Mouse (Mus musculus) small intestine, adult 2 months (tissue): Measurements from ENCODE around the gene Suclg1.

ENCODE experiments used
- CTCF ChIP-seq: fragments of 200-500 bp; IDR thresholded peaks from 2 replicates; pipeline ENCODE4 v1.5.1; 2012; ENCODE audit warnings: low read depth, mild to moderate bottlenecking, control low read depth, inconsistent platforms, low read length, moderate library complexity, mixed read lengths; ENCODE audit not compliant: insufficient replicate concordance, insufficient read length; ENCODE audit errors: extremely low read depth
- POLR2A ChIP-seq: fragments of 200-500 bp; IDR thresholded peaks from 2 replicates; pipeline ENCODE4 v1.6.1; 2012; ENCODE audit warnings: low read depth, mild to moderate bottlenecking, control low read depth, inconsistent platforms, low read length, moderate library complexity

DNA sequence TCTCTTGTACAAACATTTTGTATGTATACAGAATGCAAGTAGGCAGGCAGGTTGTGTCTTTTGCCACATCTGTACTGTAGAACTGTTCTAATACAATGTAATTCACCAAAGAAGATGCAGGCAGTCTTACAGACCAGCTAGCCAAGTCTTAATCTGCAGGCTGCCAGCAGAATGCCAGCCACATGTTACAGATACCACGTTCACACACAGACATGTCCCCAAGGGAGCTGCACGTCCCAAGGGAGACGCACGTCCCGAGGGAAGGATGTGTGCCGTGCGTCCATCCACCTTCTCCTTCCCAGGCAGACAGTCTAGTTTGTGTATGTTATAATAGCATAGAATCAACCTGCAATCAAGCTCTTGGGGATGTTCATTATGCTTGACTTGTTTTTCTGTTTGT is 8.9 kb downstream of the Suclg1 start:
- TF ChIP-seq POLR2A: no peak
- no peak for TF ChIP-seq CTCF
